Mouse (Mus musculus) spleen, adult 12 weeks (tissue): Measurements from ENCODE around the gene Srgap3.
"Not testable (repeated sequence)": the region's sequence is repeated elsewhere in the genome, so short reads cannot be mapped to it uniquely, and the experiment has no call there.

Experiments used
- DNase-seq: peaks from one replicate; pipeline ENCODE4 v3.0.0; 2022; ENCODE audit warnings: low spot score

The Srgap3 gene

GRCm38 (mm10) chr6:112861351-112862297 lies 85.4 kb downstream of the Srgap3 start:
- peak; percentile 2 for DNase-seq

- not testable (repeated sequence) for DNase-seq
These were observed 86.8 kb downstream of the Srgap3 start for GRCm38 (mm10) chr6:112860290-112860689.

- no peak for DNase-seq
These were observed 90.0 kb downstream of the Srgap3 start for GRCm38 (mm10) chr6:112857057-112857456.

- no peak for DNase-seq
These were observed 91.9 kb downstream of the Srgap3 start for GRCm38 (mm10) chr6:112855183-112855582.

- DNase-seq: peak; percentile 8
These were observed 94.5 kb downstream of the Srgap3 start for GRCm38 (mm10) chr6:112852261-112853235.

GRCm38 (mm10) chr6:112850745-112851144 lies 96.3 kb downstream of the Srgap3 start:
- no peak for DNase-seq

- DNase-seq: no peak
These were observed 98.4 kb downstream of the Srgap3 start for GRCm38 (mm10) chr6:112848629-112849180.

GRCm38 (mm10) chr6:112846863-112847262 lies 100.2 kb downstream of the Srgap3 start:
- no peak for DNase-seq

GRCm38 (mm10) chr6:112842426-112842825 lies 104.6 kb downstream of the Srgap3 start:
- no peak for DNase-seq

- no peak for DNase-seq
These were observed 106.7 kb downstream of the Srgap3 start for GRCm38 (mm10) chr6:112840400-112840799.

- DNase-seq: no peak
These were observed 107.7 kb downstream of the Srgap3 start for GRCm38 (mm10) chr6:112839391-112839790.

- DNase-seq: no peak
These were observed 108.2 kb downstream of the Srgap3 start for GRCm38 (mm10) chr6:112838879-112839278.

- DNase-seq: no peak
These were observed 110.4 kb downstream of the Srgap3 start for GRCm38 (mm10) chr6:112836712-112837111.

GRCm38 (mm10) chr6:112835413-112835812 lies 111.7 kb downstream of the Srgap3 start:
- no peak for DNase-seq

GRCm38 (mm10) chr6:112834430-112834829 lies 112.6 kb downstream of the Srgap3 start:
- no peak for DNase-seq

- DNase-seq: no peak
These were observed 113.3 kb downstream of the Srgap3 start for GRCm38 (mm10) chr6:112833763-112834162.

- DNase-seq: no peak
These were observed 117.9 kb downstream of the Srgap3 start for GRCm38 (mm10) chr6:112829196-112829595.

GRCm38 (mm10) chr6:112828420-112828819 lies 118.6 kb downstream of the Srgap3 start:
- no peak for DNase-seq

GRCm38 (mm10) chr6:112825657-112826056 lies 121.4 kb downstream of the Srgap3 start:
- DNase-seq: no peak

GRCm38 (mm10) chr6:112823096-112823495 lies 124.0 kb downstream of the Srgap3 start:
- DNase-seq: no peak

- no peak for DNase-seq
These were observed 126.6 kb downstream of the Srgap3 start for GRCm38 (mm10) chr6:112820298-112820992.
